Mouse (Mus musculus) liver, embryonic 18 days (tissue): Measurements from ENCODE around the gene Gphb5. TPM values are rescaled to one million over a fixed set of nuclear protein-coding genes. Genes with fewer than 3 reads are reported as not detected.

ENCODE experiments used
- polyA plus RNA-seq: library from polyadenylated mRNA; depleted of rRNA; stranded (reverse); fragments of >200 nt; gene quantifications from 2 replicates; pipeline ENCODE4 v1.2.3, GENCODE M21; 2012; rRNA removed

Gphb5 gene
- not detected in 2 replicates for polyA plus RNA-seq

DNA sequence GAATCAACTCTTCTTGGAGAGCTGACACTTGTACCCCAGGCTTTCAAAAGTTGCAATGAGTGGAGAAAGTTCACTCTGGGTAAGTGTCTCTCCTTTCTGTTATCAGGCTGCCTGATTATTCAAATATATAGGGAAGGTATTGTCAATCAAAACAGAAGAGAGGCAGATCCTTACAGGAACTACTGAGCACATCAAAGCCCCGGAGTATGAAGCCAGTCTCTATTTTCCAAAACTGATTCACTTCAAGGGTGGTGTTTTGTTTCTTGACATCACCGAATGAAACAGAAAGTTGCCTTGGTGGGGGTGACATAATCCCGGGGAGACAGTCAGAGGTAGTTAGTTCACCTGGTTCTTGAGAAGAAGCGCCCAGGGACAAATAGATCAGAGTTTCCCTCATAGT lies at the start of gene Gphb5:
Gene Gphb5 (minus strand): TSS at position 101 of the 400 bp plus-strand sequence.

Other genes starting within 250 kb of the Gphb5 start
- not detected in 2 replicates for gene Kcnh5, start 239.4 kb downstream of the Gphb5 start, polyA plus RNA-seq
- 4.5 and 5.1 TPM in 2 replicates for gene Rhoj, start 108.5 kb downstream of the Gphb5 start, polyA plus RNA-seq
- 6.8 and 7.7 TPM in 2 replicates for gene Ppp2r5e, start 179.5 kb upstream of the Gphb5 start, polyA plus RNA-seq